Mouse (Mus musculus) kidney, postnatal 4 days (tissue): Measurements from ENCODE around the gene Gm12166.
"Not testable (repeated sequence)": the region's sequence is repeated elsewhere in the genome, so short reads cannot be mapped to it uniquely, and the experiment has no call there.

Experiments used
- DNase-seq, 2 experiments: peaks; one replicate each; pipeline ENCODE4 v3.0.0; 2021; ENCODE audit warnings: mixed read lengths in 2 of 2

Gm12166 gene

DNA sequence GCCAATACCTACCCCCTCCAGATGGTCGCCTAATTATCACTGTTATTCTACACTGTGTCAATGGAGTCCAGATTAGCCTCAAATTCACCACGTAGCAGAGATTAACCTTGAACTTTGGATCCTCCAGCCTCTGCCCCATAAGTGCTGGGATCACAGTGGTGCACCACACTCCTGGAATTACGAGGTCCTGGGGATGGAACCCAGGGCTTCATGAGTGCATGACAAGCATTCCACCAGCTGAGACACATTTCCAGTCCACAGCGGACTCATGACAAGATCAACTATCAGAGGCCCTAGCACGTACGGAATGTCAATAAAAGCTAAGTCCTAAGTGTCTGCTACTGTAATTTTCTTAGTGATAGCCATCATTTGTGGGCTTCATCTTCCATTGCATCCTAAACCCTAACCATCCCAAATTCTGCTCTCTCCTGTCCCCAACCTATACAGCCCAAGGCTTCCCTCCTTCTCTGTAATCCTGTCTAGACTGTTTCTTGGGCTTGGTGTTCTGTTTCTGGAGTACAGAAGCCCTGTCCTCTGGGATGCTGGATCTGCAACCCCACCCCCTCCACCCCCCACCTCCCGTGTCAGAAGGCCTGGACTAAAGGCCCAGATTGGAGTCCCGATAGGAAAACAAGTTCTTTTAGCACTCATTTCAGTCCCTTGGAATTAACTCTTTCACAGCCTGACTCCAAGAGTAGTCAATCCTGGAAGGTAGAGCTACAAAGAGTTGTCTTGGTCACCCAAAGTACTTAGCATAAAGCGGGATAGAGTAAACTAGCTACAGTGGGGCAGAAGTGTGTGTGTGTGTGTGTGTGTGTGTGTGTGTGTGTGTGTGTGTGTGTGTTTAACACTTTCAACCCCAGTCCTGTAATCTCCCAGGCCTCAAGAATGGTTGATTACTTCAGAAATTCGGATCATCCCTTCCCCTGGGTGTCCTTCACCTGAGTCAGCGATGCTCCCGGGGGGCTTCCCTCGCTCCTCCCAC is 3.1 kb upstream of the Gm12166 start:
- peak in 1 of 2 experiments; percentile 38 for DNase-seq

GRCm38 (mm10) chr11:46054311-46054710 is 2.2 kb upstream of the Gm12166 start:
- no peak for DNase-seq

- DNase-seq, result not testable (repeated sequence)
Observed at GRCm38 (mm10) chr11:46053457-46053856, 1.3 kb upstream of the Gm12166 start.

DNA sequence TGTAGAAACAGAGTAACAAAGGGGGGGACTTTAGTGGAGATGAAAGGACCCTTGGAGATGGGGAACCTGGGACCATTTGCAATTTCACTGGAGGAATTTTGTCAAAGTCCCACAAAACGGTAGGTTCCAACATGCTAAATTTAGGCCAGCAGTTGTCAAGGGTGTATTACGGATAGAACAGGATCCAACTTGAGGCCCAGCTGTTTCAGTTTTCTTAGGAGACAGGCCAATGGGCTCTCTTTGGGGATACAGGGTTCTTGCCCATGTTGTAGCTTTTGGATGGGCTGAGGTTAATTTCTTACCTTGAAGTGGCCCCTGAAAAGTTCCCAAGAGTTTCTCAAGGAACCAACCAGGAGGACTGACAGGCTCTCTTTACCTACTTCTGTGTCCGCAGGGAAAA is 4.9 kb downstream of the Gm12166 start:
- DNase-seq, result no peak

- DNase-seq, result no peak
Observed at GRCm38 (mm10) chr11:46044781-46045180, 7.3 kb downstream of the Gm12166 start.

DNA sequence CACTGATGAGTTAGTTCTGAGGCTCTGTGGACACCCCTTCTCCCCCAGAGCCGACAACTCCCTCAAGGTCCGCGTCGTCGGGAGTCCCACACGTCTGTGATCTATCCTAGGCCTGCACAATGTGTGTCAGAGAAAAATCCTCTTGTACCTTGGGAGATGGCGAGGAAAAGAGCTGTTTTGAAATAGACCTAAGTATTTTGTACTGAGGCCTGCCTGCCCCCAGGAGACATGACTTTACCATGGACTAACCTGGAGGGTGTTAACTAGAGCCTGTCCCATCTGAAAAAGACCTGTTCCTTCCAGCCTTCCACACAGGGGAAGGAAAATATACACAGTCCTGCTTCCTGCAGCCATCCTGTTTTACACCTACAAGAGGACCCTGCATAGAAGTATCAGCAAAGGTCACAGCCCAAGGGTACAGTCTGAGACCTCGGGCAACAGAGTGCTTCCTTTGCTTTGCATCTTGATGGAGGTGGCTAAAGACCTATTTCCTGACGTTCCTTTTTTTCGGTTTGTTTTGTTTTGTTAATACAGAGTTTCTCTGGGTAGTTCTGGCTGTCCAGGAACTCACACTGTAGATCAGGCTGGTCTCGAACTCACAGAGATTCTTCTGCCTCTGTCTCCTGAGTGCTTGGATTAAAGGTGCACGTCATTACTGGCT is 10.4 kb downstream of the Gm12166 start:
- no peak for DNase-seq

DNA sequence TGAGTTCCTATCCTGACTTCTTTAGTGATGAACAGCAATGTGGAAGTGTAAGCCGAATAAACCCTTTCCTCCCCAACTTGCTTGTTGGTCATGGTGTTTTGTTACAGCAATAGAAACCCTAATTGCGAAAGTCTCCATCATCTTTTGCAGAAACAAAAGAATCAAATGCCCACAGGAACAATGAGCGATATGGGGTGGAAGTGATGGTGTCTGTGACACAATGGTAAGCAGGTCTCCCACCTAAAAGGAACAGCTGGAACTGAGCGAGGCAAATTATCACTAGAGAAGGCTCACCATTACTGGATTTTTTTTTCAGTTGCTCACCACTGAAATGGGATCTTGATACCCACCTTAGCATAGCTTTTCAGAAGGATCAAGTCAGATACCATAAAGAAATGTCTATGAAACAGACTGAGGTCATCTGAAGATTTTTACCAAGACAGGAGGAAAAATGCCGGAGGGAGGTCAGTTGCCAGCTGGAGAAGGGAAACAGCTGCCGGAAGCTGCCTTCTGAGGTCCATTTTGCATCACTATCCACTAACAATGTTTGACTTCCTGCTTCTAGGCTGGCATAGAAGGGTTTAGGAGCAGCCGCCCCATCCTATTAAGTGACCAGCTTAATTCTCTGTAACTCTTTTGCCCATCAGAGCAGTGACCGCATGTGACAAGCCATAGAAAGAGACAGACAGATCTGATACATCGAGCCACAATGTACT is 11.1 kb downstream of the Gm12166 start:
- no peak for DNase-seq

- peak; percentile 76 to 86 for DNase-seq
Observed at GRCm38 (mm10) chr11:46039335-46039734, 12.8 kb downstream of the Gm12166 start.

GRCm38 (mm10) chr11:46038901-46039300 is 13.2 kb downstream of the Gm12166 start:
- DNase-seq, result peak in 1 of 2 experiments; percentile 41

GRCm38 (mm10) chr11:46036374-46036773 is 15.7 kb downstream of the Gm12166 start:
- no peak for DNase-seq

- DNase-seq, result no peak
Observed at GRCm38 (mm10) chr11:46032956-46033355, 19.2 kb downstream of the Gm12166 start.

GRCm38 (mm10) chr11:46031470-46031869 is 20.7 kb downstream of the Gm12166 start:
- no peak for DNase-seq

- DNase-seq, result no peak
Observed at GRCm38 (mm10) chr11:46030026-46030425, 22.1 kb downstream of the Gm12166 start.

- DNase-seq, result peak in 1 of 2 experiments; percentile 26
Observed at GRCm38 (mm10) chr11:46029485-46029884, 22.6 kb downstream of the Gm12166 start.

DNA sequence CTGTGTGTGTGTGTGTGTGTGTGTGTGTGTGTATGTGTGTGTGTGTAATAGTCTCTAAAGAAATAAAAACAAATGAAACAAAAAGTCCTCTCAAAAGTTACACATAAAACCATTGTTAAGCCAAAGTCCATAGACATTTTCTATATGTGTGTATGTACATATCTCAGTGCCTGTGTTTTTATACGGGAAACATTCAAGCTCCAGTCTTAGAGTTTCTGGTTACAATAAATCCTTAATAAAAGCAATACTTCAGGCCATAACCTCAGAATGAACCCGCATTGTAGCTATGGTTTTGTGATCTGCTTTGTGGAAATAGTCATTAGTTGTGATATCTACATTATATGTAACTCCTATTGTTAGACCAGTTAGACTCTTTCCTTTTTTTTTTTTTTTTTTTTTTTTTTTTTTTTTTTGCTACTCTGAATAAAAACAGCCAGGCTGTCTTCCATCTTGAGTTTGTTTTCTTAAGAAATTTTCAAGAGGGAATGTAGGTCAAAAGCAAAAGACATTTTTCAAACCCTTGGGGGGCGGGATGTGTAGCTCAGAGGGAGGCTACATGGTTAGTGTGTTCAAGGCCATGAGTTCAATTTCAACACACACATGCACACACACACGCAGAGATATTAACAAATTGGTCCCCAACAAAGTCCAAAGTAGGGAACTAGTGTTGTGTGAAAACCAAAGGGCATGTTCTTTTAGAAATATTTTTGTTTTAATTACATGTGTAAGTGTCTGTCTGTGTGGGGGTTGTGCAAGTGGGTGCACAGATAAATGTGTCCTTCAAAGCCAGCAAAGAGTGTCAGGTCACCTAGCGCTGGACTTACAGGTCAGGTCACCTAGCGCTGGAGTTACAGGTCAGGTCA is 23.9 kb downstream of the Gm12166 start:
- peak in 1 of 2 experiments; percentile 7 for DNase-seq

GRCm38 (mm10) chr11:46025962-46026392 is 26.1 kb downstream of the Gm12166 start:
- peak; percentile 39 to 59 for DNase-seq

DNA sequence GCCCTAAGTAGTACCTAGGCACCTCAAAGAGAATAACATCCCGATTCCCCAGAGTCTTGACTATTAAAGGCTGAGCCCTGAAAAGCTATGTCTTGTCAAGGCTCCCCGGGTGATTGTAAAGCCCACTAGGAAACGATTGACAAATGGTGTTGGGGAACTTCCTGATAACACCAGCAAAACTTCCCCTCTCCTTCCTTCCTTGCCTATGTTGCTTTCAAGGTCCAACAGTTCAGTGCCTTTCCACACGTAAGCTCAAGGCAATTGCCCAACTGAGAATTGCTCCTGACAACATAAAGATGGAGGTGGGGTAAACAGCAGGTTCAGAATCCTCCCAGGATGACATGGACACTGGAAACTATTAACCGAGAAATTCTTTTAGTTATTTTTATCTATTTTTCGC is 29.1 kb downstream of the Gm12166 start:
- DNase-seq, result no peak

DNA sequence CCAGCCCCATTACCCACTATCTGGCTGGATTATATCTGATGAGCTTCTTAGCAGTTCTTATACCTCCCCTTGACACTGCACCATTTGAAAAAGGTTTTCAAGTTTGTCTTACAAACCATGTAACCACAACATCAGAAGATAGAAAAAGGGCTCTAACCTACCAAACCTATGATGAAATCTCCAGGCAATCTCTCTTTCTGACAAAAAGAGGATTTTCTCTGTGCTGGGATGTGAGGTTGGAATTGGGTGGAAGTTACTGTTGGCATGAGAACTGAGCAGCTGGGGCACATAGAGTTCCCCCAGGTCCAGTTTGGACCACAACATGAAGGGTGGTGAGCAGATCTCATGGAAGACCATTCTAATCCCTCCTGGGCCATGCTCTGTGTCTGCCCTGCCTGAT is 30.3 kb downstream of the Gm12166 start:
- no peak for DNase-seq

- no peak for DNase-seq
Observed at GRCm38 (mm10) chr11:46020246-46020645, 31.9 kb downstream of the Gm12166 start.

- DNase-seq, result peak; percentile 89 to 90
Observed at GRCm38 (mm10) chr11:46016061-46016460, 36.1 kb downstream of the Gm12166 start.
